Mouse (Mus musculus) mouse embryonic stem cell (cell line): ENCODE data around the gene Nfkbiz.

Source experiments
- in situ Hi-C, 2 experiments: fragments of 300-500 bp; cut with MboI; formaldehyde crosslinking; loops; 1 replicate in 1 of 2; 3 replicates in 1 of 2; pipeline ENCODE4 v1.14.3; 2019 to 2020; ENCODE audit warnings: low sequenced_read_pairs in 2 of 2, low pct_unique_long_range_greater_than_20kb in 1 of 2, mixed read lengths in 1 of 2; ENCODE audit not compliant: unreplicated experiment in 1 of 2

Nfkbiz gene

GRCm38 (mm10) chr16:55838510-55839474, at the start of gene Nfkbiz:
TSS of gene Nfkbiz (minus strand) at chr16:55838899.
- in situ Hi-C loops, result no loop called here

DNA sequence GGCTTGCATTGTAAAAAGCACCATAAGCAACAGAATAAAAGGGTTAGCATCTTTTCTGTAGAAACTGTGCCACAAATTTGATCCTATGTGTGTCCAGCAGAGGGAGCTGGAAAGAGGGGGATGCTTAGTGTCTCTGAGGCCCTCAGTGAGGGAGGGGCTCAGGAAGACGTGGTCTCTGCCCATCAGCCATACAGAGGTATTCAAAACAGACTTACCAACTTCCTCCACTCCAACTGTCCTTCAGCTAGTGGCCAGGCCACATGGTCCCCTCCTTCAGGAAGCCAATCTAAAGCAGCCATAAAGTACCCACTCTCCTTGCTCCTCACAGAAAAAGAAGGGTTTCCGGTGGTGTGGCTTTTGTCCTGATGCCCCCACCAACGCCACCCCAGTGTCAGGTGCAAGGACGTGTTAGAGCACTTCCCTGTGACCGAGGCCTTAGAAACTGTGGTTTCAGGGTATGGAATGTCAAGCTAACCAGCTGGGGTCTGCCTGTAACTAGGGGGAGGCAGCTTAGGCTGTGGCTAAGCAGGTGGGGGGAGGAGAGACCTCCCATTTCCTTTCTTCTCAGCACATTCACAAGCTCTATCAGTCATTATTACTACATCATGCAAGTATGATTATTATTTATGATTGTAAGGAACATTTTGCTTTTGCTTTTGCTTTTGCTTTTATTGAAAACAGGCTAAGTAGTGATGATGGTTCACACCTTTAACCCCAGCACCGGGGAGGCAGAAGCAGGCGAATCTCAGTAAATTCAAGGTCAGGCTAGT, 49.3 kb upstream of the Nfkbiz start:
- in situ Hi-C loops, result no loop called here

- in situ Hi-C loops, result no loop called here
Observed at GRCm38 (mm10) chr16:55884246-55884645, 45.5 kb upstream of the Nfkbiz start.

DNA sequence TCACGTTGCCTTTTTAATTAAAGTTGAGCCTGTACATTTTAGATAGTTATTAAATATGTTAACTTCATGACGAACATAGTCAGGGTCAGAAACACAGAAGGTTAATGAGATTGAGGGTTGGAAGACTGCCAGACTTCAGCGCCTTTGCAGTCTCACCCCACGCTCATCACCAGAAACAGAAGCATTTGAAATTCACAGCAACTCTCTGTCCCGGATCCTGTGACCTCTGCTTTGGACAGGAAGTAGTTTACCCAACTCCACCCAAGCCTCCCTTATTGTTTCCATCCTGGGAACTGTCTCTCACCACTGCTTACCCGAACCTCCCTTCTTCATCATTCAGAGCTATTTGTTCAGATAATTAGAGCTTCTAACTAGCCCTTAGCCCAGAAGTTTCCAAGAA, 37.3 kb upstream of the Nfkbiz start:
- in situ Hi-C loops, result no loop called here

DNA sequence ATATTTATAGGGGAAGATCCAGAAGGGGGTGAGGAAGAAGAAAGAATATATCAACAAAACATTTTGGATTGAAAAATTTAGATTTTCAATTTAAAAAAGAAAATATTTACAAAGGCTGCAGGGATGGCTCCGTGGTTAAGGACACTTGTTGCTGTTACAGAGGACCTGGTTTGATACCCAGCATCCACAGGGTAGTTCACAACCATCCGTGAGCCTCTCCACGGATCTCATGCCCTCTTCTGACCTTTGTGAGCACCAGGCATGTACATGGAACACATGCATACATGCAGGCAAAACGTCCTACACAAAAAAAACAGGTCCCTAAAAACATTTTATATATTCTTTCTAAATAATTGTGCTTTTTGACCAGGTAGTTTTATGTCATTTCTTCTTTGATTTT, 25.1 kb upstream of the Nfkbiz start:
- in situ Hi-C loops, result loop anchor here (25.0 kb wide), 1 partner anchor 377 kb away; no protein-coding TSS in a partner anchor

DNA sequence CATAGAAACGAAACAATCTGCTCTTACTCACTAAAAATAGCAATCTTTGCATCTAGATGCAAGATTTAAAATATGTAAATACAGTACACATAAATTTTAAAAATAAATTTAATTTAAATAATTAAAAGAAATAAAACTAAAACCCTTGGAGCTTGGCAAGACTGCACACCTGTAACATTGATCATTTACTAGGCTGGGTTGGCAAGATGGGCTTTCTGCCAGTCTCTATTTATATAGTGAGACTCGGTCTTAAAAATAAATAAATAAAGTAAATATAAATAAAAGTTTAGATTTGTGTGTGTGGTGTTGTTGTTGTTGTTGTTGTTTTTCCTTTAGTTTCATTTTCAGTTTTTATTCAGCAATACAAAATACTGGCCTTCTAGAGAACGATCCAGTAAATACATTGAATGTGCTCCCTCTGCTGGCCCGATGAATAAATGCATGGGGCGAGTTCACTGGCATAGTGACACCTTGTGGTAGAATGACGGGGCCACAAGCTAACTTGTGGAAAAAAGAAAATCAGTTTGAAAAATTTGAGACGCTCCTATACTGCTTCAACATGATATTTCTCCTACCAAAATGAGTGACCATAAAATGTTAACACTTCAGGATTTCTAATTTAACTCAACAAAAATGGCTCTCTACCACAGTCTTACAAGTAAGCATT, 24.6 kb upstream of the Nfkbiz start:
- in situ Hi-C loops, result loop anchor here (25.0 kb wide), 1 partner anchor 376 kb away; no protein-coding TSS in a partner anchor

GRCm38 (mm10) chr16:55861104-55861503, 22.4 kb upstream of the Nfkbiz start:
- in situ Hi-C loops, result loop anchor here (25.0 kb wide), 1 partner anchor 374 kb away; no protein-coding TSS in a partner anchor

DNA sequence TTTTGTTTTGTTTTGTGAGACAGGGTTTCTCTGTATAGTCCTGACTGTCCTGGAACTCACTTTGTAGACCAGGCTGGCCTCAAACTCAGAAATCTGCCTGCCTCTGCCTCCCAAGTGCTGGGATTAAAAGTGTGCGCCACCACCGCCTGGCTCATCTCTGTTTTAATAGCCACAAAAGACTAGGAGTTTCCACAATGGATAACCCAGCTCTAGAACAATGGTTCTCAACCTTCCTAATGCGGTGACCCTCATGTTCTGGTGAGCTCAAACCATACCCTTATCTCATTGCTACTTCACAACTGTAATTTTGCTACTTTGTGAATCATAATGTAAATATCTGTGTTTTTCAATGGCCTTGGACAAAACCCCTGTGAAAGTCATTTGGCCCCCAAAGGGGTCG, 20.7 kb upstream of the Nfkbiz start:
- in situ Hi-C loops, result loop anchor here (25.0 kb wide), 1 partner anchor 372 kb away; no protein-coding TSS in a partner anchor

DNA sequence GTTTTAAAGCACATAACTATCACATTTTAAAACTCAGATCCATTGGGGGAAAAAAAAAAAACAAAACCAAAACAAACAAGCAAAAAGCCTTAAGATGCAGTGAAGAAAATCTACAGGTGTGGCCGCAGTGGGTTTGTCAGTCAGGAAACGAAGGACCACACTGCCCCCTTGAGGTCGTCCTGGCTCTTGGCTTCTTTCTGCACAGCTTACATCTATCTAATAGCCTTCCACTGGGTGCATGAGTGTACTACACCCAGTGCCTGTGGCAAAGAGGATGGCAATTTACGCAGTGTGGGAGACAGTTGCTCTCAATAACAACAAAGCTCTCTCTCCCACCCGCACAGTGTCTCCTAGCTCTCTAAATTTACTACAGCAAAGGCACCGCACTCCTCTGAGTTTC, 19.8 kb upstream of the Nfkbiz start:
- in situ Hi-C loops, result loop anchor here (25.0 kb wide), 1 partner anchor 371 kb away; no protein-coding TSS in a partner anchor

DNA sequence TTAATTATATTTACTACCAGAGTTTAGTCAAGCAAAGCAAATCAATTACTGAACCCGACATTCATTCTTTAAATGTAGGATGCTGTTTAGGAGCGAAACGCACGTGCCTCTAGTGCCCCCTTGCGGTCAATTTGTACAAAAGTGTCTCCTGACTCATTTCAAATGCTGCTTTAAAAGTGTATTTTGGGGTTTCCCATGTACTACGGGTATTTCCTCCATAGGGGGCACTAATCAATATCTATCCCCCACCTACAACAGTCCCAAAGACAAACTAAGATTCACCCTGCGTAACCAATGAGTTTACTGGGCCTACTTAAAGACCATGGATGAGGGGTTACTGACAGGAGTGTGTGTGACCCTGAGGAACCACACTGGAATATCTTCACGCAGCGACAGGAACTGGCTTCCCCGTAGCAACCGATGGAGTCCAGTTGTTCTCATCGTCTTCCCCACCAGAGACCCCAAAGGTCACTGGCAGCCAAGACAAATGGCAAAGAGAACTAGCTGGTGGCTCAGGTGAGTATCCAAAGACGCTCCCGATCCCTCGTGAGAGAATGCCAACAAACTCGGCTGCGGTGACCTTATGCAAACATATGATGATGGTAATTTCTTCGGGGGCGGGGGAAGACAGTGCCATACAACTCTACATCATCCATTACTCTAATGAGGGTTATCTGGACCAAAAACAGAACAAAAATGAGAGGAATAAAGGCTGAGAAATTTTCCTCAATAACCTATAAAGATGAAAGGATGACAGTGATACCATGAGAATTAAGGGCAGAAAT, 14.4 kb upstream of the Nfkbiz start:
- in situ Hi-C loops, result loop anchor here (25.0 kb wide), 1 partner anchor 366 kb away; no protein-coding TSS in a partner anchor

DNA sequence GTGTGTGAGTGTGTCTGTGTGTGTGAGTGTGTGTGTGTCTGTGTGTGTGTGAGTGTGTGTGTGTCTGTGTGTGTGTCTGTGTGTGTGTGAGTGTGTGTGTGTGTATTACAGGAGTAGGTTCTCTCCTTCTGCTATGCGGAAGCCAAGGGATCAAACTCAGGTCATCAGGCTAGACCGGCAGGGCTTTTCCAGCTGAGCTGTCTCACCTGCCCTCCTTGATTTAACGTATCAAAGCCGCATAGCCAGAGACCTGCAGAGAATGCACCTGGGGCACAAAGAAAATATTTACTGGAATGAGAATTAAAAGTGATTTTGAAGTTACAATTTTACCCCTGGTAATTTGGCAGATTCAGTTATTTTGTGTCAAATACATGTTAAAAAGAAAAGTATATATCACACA, 13.8 kb upstream of the Nfkbiz start:
- in situ Hi-C loops, result loop anchor here (25.0 kb wide), 1 partner anchor 365 kb away; no protein-coding TSS in a partner anchor

GRCm38 (mm10) chr16:55850485-55850884, 11.8 kb upstream of the Nfkbiz start:
- in situ Hi-C loops, result loop anchor here (25.0 kb wide), 1 partner anchor 363 kb away; no protein-coding TSS in a partner anchor

GRCm38 (mm10) chr16:55847679-55848078, 9.0 kb upstream of the Nfkbiz start:
- in situ Hi-C loops, result no loop called here

- in situ Hi-C loops, result no loop called here
Observed at GRCm38 (mm10) chr16:55844847-55845246, 6.1 kb upstream of the Nfkbiz start.

DNA sequence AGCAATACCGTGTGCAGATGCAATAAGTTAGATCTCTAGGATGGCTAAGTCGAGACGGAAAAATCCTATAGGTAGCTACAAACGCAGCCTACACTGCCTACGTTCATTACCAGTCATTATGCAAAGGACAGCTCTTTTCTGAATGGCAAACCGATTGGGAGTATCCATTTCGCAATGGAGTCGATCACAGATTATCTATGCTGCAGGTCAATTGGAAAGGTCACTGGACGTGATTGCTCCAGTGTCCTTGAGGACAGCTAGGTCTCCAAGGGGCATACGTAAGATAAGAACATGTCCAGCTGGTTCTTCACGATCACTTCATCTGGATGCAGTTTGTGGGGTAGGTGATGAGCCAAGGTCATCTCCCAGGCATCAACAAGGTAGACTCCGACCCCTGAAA, 5.2 kb upstream of the Nfkbiz start:
- in situ Hi-C loops, result no loop called here

- in situ Hi-C loops, result no loop called here
Observed at GRCm38 (mm10) chr16:55843134-55843533, 4.4 kb upstream of the Nfkbiz start.

DNA sequence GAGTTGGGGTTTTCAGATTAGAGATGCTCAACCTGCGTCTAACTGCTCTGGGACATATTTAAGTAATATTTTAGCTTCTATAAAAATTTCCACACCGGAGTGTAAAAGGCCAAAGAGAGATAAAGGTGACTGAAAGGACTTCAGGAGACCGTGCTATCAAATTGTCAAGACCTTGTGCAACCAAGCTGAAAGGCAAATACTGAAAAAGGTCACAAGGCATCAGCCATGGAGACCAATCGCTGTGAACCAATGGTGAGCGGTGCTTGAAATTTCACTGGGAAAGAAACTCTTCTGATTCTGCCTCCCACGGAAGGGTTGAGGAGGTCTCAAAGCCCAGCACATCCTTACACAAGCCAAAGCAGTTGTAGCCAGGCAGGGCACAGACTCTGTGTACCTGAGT, 2.8 kb upstream of the Nfkbiz start:
- in situ Hi-C loops, result no loop called here

DNA sequence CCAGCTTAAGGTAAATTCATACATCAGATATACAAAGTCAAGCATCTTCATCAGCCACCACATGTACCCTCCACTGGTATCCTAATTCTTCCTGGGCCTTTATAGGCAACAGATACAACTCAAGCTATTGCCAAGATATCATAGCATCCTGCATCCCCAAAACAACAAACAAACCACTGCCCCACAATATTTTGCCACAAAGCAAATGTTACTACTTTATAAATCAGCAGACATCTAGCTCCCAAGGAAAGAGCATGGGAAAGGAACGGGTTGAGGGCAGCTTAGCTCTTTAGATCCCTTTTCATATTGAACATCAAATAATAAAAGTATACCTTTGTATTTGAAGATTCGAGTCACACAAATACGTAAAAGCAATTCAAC, 580 bp downstream of the Nfkbiz start:
- in situ Hi-C loops, result no loop called here
